Mouse (Mus musculus): ENCODE data around the gene Aldh16a1. TPM values are rescaled to one million over a fixed set of nuclear protein-coding genes. Genes with fewer than 3 reads are reported as not detected.
"Not testable (repeated sequence)": the region's sequence is repeated elsewhere in the genome, so short reads cannot be mapped to it uniquely, and the experiment has no call there.

The Aldh16a1 gene
- polyA plus RNA-seq, 1 experiment, result 12.8 TPM

DNA sequence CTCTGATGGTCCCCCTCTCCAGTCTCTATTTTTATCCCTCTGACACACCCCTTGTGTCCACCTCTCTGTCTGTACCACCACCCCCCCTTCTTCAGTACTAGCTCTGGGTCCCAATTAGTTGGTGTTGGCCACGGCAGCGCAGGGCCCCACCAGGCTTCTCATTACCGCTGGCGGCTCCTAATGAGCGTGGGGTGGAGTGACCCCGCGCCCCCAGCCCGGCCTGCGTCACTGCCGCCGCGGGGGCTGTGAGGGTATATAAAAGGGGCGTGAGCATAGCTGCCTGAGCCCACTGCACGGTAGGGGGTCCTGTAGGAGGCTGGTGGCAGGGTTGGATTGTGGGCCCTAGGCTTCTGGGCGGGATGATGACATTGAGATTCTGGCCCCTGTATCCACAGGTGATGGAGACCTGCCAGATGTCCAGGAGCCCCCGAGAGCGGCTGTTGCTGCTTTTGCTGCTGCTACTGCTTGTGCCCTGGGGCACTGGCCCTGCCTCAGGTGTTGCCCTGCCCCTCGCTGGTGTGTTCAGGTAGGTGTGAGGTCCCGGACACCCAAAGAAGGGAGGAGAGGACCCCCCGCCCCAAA lies 26.6 kb upstream of the Aldh16a1 start, which contains the start of gene Pth2:
Gene Pth2 (plus strand): TSS at position 100 of the 582 bp plus-strand sequence.
- no peaks in the 10 kb centered on the region; the same call in 1 of the 2 replicates for H3K27me3 ChIP-seq (ENCODE audit: control insufficient read depth, insufficient read depth, low read length)
- H3K36me3 ChIP-seq (ENCODE audit: control insufficient read depth, insufficient read depth, low read length), result no peaks in the 10 kb centered on the region
- H3K27ac ChIP-seq (ENCODE audit: control insufficient read depth, insufficient read depth, low read depth, low read length), result no peak within 1 kb of the TSS
- H3K4me3 ChIP-seq (ENCODE audit: control insufficient read depth, low read depth, low read length), result peak within 1 kb of the TSS; percentile 69
- H3K4me1 ChIP-seq (ENCODE audit: control insufficient read depth, insufficient read depth, low read length), result peaks cover 27% of the 10 kb centered on the region
- no peak for TF ChIP-seq CTCF (IDR thresholded peaks at IDR 0.05; ENCODE audit: control insufficient read depth, insufficient read depth, insufficient replicate concordance, low read depth, low read length)
- TF ChIP-seq POLR2A (IDR thresholded peaks at IDR 0.05; ENCODE audit: control insufficient read depth, low read depth, low read length), result no peak

DNA sequence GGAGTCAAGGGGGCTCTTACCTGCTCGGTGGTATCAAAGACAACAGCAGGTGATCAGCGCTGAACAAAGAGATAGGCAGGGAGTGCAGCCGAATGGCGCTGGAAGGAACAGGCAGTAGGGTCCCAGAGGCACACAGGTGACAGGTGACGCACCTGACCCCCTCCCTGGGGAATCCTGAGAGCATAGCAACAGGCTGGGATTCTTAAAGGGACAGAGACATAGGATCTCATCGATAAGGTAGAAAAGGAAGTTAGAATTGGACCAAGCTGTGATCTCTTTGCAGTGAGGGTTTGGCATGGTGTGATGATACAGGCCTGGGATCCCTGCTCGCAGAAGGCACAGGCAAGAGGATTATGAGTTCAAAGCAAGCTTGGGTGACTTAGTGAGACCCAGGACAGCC lies 25.1 kb upstream of the Aldh16a1 start, which contains the start of gene Gfy:
Gene Gfy (minus strand): TSS at position 101 of the 400 bp plus-strand sequence.
- Histone ChIP-seq H3K27ac (ENCODE audit: control insufficient read depth, insufficient read depth, low read depth, low read length) (no peak within 1 kb of the TSS), H3K4me1 (ENCODE audit: control insufficient read depth, insufficient read depth, low read length) (peaks cover 38% of the 10 kb centered on the region), H3K36me3 (ENCODE audit: control insufficient read depth, insufficient read depth, low read length) (no peaks in the 10 kb centered on the region), H3K27me3 (ENCODE audit: control insufficient read depth, insufficient read depth, low read length) (no peaks in the 10 kb centered on the region; the same call in 1 of the 2 replicates), H3K4me3 (ENCODE audit: control insufficient read depth, low read depth, low read length) (peak within 1 kb of the TSS; percentile 46)
- TF ChIP-seq POLR2A (IDR thresholded peaks at IDR 0.05; ENCODE audit: control insufficient read depth, low read depth, low read length), result no peak
- no peak for TF ChIP-seq CTCF (IDR thresholded peaks at IDR 0.05; ENCODE audit: control insufficient read depth, insufficient read depth, insufficient replicate concordance, low read depth, low read length)

DNA sequence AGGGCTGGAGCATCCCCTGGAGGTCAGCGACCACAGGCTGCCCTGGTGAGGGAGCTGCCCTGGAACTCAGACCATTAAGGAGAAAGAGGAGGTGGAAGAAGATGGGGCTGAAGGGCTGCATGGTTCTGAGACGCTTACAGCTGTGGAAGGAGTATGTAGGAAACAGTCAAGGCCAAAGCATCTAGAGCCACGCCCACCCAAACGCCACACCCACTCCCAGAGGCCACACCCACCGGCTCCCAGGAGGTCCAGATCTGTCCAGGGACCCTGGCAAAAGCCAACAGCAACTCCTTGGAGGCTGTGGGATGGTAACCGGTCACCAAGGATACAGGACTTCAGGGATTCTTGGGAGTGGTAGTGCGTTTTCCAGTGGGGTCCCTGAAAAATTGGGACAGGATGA lies 24.2 kb upstream of the Aldh16a1 start:
- H3K36me3 ChIP-seq (ENCODE audit: control insufficient read depth, insufficient read depth, low read length), result no peaks in the 10 kb centered on the region
- H3K4me1 ChIP-seq (ENCODE audit: control insufficient read depth, insufficient read depth, low read length), result peaks cover 42% of the 10 kb centered on the region
- no peak for TF ChIP-seq CTCF (IDR thresholded peaks at IDR 0.05; ENCODE audit: control insufficient read depth, insufficient read depth, insufficient replicate concordance, low read depth, low read length)
- no peak for TF ChIP-seq POLR2A (IDR thresholded peaks at IDR 0.05; ENCODE audit: control insufficient read depth, low read depth, low read length)
- H3K27me3 ChIP-seq (ENCODE audit: control insufficient read depth, insufficient read depth, low read length), result no peaks in the 10 kb centered on the region; the same call in 1 of the 2 replicates
- H3K4me3 ChIP-seq (ENCODE audit: control insufficient read depth, low read depth, low read length), result peak overlapping the region; percentile 46
- H3K27ac ChIP-seq (ENCODE audit: control insufficient read depth, insufficient read depth, low read depth, low read length), result no peak overlapping the region

DNA sequence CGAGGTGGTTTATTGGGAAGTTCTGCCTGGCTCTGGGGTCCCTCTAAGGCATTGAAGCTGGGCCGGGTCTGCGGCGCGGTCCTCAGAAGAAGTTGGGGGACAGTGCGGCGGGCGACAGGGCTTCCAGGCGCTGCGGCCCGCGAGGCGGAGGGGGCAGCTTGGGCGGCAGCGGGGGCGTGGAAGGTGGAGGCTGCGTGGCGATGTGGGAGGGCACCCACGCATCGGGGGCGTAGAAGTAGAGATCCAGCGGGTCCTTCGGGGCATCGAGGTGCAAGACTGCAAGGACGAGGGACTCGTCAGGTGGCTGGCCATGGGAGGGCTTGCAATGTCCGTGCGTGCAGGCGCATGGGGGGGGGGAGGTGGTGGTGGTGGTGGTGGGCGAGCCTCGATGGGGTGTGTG lies 22.0 kb upstream of the Aldh16a1 start:
- no peaks in the 10 kb centered on the region; the same call in 1 of the 2 replicates for H3K27me3 ChIP-seq (ENCODE audit: control insufficient read depth, insufficient read depth, low read length)
- peak overlapping the region; percentile 25; the same call in 1 of the 2 replicates for H3K27ac ChIP-seq (ENCODE audit: control insufficient read depth, insufficient read depth, low read depth, low read length)
- H3K36me3 ChIP-seq (ENCODE audit: control insufficient read depth, insufficient read depth, low read length), result no peaks in the 10 kb centered on the region
- H3K4me3 ChIP-seq (ENCODE audit: control insufficient read depth, low read depth, low read length), result peak overlapping the region; percentile 88
- TF ChIP-seq CTCF (IDR thresholded peaks at IDR 0.05; ENCODE audit: control insufficient read depth, insufficient read depth, insufficient replicate concordance, low read depth, low read length), result no peak
- TF ChIP-seq POLR2A (IDR thresholded peaks at IDR 0.05; ENCODE audit: control insufficient read depth, low read depth, low read length), result no peak; the same call in 1 of the 2 replicates
- H3K4me1 ChIP-seq (ENCODE audit: control insufficient read depth, insufficient read depth, low read length), result peaks cover 38% of the 10 kb centered on the region

DNA sequence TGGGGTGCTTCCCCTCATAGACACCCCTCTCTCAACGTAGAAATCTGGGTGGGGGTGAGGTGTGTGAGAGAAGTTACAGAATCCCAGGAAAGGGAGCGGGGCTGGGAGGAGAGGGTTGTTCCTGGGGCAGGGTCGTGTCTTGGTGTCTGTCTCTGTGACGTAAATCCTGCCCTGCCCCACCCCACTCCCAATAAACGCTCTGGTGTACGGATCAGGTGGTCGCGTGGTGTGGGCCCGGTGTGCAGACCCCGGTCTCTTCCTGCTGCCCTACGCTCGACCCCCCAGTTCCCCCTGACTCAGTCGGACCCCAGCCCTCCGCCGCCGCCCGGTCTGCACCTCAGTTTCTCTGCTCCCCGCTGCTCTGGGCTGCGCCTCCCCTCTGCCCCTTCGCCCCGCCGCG lies 21.5 kb upstream of the Aldh16a1 start:
- TF ChIP-seq CTCF (IDR thresholded peaks at IDR 0.05; ENCODE audit: control insufficient read depth, insufficient read depth, insufficient replicate concordance, low read depth, low read length) (no peak), POLR2A (IDR thresholded peaks at IDR 0.05; ENCODE audit: control insufficient read depth, low read depth, low read length) (peak; percentile 65)
- Histone ChIP-seq H3K27me3 (ENCODE audit: control insufficient read depth, insufficient read depth, low read length) (no peaks in the 10 kb centered on the region; the same call in 1 of the 2 replicates), H3K4me3 (ENCODE audit: control insufficient read depth, low read depth, low read length) (peak overlapping the region; percentile 88), H3K27ac (ENCODE audit: control insufficient read depth, insufficient read depth, low read depth, low read length) (peak overlapping the region; percentile 74), H3K4me1 (ENCODE audit: control insufficient read depth, insufficient read depth, low read length) (peaks cover 34% of the 10 kb centered on the region), H3K36me3 (ENCODE audit: control insufficient read depth, insufficient read depth, low read length) (no peaks in the 10 kb centered on the region)

DNA sequence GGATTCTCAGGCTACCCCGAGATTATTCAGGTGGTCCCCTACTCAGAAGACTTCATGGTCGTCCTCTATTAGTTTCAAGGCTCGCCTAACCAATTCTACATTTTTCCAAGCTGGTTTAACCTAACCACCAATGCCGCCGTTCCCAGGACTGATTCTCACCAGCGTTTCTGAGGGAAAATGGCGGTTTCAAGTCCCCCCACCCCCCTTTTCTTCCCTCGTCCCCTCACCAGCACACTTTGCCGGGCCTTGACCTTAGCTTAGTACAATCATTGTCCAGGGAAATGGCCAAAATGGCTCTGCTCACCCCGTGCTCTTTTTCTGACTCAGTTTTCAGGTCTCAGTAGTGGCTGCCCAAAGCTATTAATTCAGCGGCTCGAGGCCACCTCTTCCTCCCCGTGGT lies 21.0 kb upstream of the Aldh16a1 start:
- no peaks in the 10 kb centered on the region; the same call in 1 of the 2 replicates for H3K27me3 ChIP-seq (ENCODE audit: control insufficient read depth, insufficient read depth, low read length)
- peak overlapping the region; percentile 45; the same call in 1 of the 2 replicates for H3K27ac ChIP-seq (ENCODE audit: control insufficient read depth, insufficient read depth, low read depth, low read length)
- peaks cover 32% of the 10 kb centered on the region for H3K4me1 ChIP-seq (ENCODE audit: control insufficient read depth, insufficient read depth, low read length)
- no peak for TF ChIP-seq POLR2A (IDR thresholded peaks at IDR 0.05; ENCODE audit: control insufficient read depth, low read depth, low read length)
- TF ChIP-seq CTCF (IDR thresholded peaks at IDR 0.05; ENCODE audit: control insufficient read depth, insufficient read depth, insufficient replicate concordance, low read depth, low read length), result no peak
- peak overlapping the region; percentile 88 for H3K4me3 ChIP-seq (ENCODE audit: control insufficient read depth, low read depth, low read length)
- H3K36me3 ChIP-seq (ENCODE audit: control insufficient read depth, insufficient read depth, low read length), result no peaks in the 10 kb centered on the region

DNA sequence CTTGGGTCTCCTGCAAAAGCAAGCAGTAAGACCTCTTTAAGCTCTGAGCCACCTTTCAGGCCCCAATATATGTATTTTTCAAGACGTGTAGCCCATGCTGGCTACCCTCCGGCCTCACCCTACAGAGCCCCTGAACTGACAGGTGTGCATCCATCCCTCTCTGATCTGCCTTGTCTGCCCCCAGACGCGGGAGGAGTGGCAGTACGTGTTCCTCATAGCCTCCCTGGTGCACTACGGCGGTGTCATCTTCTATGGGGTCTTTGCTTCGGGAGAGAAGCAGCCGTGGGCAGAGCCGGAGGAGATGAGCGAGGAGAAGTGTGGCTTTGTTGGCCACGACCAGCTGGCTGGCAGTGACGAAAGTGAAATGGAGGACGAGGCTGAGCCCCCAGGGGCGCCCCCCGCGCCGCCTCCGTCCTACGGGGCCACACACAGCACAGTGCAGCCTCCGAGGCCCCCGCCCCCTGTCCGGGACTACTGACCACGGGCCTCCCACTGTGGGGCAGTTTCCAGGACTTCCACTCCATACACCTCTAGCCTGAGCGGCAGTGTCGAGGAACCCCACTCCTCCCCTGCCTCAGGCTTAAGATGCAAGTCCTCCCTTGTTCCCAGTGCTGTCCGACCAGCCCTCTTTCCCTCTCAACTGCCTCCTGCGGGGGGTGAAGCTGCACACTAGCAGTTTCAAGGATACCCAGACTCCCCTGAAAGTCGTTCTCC lies 20.3 kb upstream of the Aldh16a1 start:
- TF ChIP-seq CTCF (IDR thresholded peaks at IDR 0.05; ENCODE audit: control insufficient read depth, insufficient read depth, insufficient replicate concordance, low read depth, low read length) (no peak), POLR2A (IDR thresholded peaks at IDR 0.05; ENCODE audit: control insufficient read depth, low read depth, low read length) (no peak)
- Histone ChIP-seq H3K4me1 (ENCODE audit: control insufficient read depth, insufficient read depth, low read length) (peaks cover 30% of the 10 kb centered on the region), H3K36me3 (ENCODE audit: control insufficient read depth, insufficient read depth, low read length) (no peaks in the 10 kb centered on the region), H3K27me3 (ENCODE audit: control insufficient read depth, insufficient read depth, low read length) (no peaks in the 10 kb centered on the region; the same call in 1 of the 2 replicates), H3K27ac (ENCODE audit: control insufficient read depth, insufficient read depth, low read depth, low read length) (peak overlapping the region; percentile 61), H3K4me3 (ENCODE audit: control insufficient read depth, low read depth, low read length) (peak overlapping the region; percentile 88)

DNA sequence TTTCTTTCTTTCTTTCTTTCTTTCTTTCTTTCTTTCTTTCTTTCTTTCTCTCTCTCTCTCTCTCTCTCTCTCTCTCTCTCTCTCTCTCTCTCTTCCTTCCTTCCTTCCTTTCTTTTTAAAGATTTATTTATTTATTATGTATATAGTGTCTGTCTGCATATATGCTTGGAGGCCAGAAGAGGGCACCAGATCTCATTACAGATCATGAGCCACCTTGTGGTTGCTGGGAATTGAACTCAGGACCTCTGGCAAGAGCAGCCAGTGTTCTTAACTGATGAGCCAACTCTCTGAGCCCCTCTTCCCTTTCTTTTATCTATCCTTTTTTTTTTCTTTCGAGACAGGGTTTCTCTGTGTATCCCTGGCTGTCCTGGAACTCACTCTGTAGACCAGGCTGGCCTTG lies 19.4 kb upstream of the Aldh16a1 start:
- H3K4me3 ChIP-seq (ENCODE audit: control insufficient read depth, low read depth, low read length); H3K27ac ChIP-seq (ENCODE audit: control insufficient read depth, insufficient read depth, low read depth, low read length); H3K27me3 ChIP-seq (ENCODE audit: control insufficient read depth, insufficient read depth, low read length); H3K36me3 ChIP-seq (ENCODE audit: control insufficient read depth, insufficient read depth, low read length): not testable (repeated sequence)
- peaks cover 31% of the 10 kb centered on the region for H3K4me1 ChIP-seq (ENCODE audit: control insufficient read depth, insufficient read depth, low read length)
